Mouse (Mus musculus) bone marrow, adult 2 months (tissue): ENCODE results near the gene Fli1. TPM values are rescaled to one million over a fixed set of nuclear protein-coding genes. Genes with fewer than 3 reads are reported as not detected.
A peak's percentile ranks its signal among the peaks of the same experiment; 100 is the strongest.

Experiments
- H3K27ac ChIP-seq: fragments of 200-500 bp; 2 replicates; pipeline ENCODE4 v1.5.1; 2012; ENCODE audit warnings: low read depth, mild to moderate bottlenecking, control low read depth, inconsistent platforms, low read length; ENCODE audit not compliant: control insufficient read depth, poor library complexity, insufficient read depth
- H3K4me1 ChIP-seq: fragments of 200-500 bp; 2 replicates; pipeline ENCODE4 v1.6.1; 2011; ENCODE audit warnings: low read length; ENCODE audit not compliant: control insufficient read depth, insufficient read depth
- H3K4me3 ChIP-seq: fragments of 200-500 bp; replicated peaks from 2 replicates; pipeline ENCODE3; 2011; ENCODE audit warnings: mild to moderate bottlenecking, low read depth, low read length, control low read depth; ENCODE audit not compliant: control insufficient read depth
- CTCF ChIP-seq: fragments of 200-500 bp; IDR thresholded peaks from 2 replicates; pipeline ENCODE4 v1.5.1; 2011; ENCODE audit warnings: low read length, control low read depth; ENCODE audit not compliant: control insufficient read depth, insufficient read depth
- POLR2A ChIP-seq: fragments of 200-500 bp; IDR thresholded peaks from 2 replicates; pipeline ENCODE4 v1.6.1; 2011; ENCODE audit warnings: low read depth, mild to moderate bottlenecking, control low read depth, low read length, borderline replicate concordance; ENCODE audit not compliant: control insufficient read depth
- WGBS: fragments of 180-500 bp; shearing (Covaris S2); methylation state at CpG from one replicate; pipeline ENCODE4 v1.1.7; 2018; 5-methylcytosine and 5-hydroxymethylcytosine counted together
- polyA plus RNA-seq: library from polyadenylated mRNA; stranded (reverse); fragments of >200 nt; gene quantifications from 2 replicates; pipeline ENCODE4 v1.2.4, GENCODE M21; 2011; ENCODE audit warnings: low replicate concordance; ENCODE audit not compliant: missing spikeins, insufficient read depth, insufficient read length

Gene Fli1
- polyA plus RNA-seq, 1 experiment: 33.9 TPM

DNA sequence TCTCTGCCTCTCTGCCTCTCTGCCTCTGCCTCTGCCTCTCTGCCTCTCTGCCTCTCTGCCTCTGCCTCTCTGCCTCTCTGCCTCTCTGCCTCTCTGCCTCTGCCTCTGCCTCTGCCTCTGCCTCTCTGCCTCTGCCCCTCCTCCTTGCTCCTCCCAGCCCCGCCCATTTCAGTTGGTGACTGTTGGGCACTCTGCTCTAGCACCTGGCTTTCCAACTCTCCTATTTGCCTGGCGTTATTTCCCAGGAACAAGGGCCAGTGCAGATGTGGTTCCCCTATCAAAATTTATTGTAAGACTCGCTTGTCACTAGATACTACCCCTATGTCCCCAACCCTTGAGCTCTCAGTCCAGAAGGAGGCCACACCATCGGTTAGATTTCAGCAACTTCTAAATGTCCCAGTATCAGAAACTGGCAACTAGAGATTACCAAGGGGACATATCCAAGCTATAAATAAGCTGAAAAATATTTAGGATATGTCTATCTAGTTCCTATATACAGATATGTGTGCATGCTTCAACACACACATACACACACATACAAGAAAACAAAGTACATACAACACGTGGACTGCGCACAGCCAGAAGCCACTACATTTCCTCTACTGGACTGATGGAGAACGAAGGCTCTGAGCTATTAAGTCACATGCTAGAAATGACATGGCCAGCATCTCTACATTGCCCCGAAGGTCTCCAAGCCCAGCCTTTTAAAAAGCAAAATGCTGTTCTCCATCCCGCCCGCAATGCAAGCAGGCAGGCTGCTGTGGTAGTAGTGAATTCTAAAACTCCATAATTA, 26.6 kb downstream of the Fli1 start:
- Histone ChIP-seq H3K4me3 (peak overlapping the region; percentile 17), H3K27ac (peak overlapping the region; percentile 67), H3K4me1 (peaks cover 25% of the 10 kb centered on the region)
- WGBS: 6% methylated on average over 10 of the region's 10 CpGs
- no peak for TF ChIP-seq POLR2A
- no peak for TF ChIP-seq CTCF

DNA sequence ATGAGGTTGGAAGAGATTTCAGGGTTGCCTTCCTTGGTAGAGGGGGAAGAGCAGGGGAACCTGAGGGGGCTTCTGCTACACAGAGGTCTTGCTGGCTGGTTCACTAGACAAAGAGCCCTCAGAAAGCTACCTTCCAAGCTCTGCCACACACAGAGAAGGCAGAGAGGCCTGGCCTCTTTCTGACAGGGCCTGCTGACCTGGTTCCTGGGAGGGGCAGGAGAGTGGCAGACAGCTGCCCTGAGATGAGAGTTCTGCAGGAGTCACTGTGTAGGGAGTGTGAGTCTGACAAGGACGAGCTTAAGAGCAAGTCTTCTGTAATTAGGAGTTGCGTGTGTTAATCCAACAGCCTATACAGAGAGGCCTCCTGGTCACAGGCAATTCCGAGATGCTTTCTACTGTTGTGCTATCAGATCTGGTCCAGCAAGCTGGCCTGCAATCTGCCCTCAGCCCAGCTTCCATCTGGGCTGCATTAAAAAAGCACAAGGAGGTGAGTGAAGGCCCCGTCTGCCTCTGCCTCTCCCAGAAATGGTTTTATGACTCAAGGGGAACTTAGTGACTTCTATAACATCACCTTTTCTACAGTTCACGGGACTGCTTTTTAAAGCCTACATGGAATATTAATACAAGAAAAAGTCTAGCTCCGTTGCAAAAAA, 28.1 kb downstream of the Fli1 start:
- WGBS: 45% methylated on average over 6 of the region's 6 CpGs
- H3K27ac ChIP-seq: peak overlapping the region; percentile 20
- H3K4me1 ChIP-seq: peaks cover 23% of the 10 kb centered on the region
- no peak for TF ChIP-seq POLR2A
- no peak for TF ChIP-seq CTCF
- H3K4me3 ChIP-seq: no peak overlapping the region

DNA sequence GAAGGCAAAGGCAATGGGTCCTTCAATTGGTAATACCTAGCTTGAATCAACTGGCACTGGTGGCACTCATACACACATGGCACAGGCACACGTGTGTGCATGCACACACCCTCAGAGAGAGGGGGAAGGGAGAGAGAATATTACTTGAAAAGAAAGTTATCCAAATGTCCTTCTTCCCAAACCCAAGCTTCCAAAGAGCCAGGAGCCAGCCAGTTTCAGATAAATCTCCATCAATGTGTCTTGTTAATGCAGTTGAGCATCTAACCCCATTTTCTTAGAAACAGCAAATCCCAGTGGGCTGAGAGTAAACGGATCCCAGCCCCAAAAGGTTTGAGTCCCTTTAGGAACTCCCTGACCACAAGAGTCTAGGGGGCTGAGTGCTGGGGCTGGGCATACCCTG, 29.2 kb downstream of the Fli1 start:
- Histone ChIP-seq H3K27ac (no peak overlapping the region; the same call in 1 of the 2 replicates), H3K4me1 (peaks cover 19% of the 10 kb centered on the region), H3K4me3 (no peak overlapping the region)
- WGBS: 35% methylated on average over 2 of the region's 2 CpGs
- TF ChIP-seq POLR2A (no peak), CTCF (no peak)

DNA sequence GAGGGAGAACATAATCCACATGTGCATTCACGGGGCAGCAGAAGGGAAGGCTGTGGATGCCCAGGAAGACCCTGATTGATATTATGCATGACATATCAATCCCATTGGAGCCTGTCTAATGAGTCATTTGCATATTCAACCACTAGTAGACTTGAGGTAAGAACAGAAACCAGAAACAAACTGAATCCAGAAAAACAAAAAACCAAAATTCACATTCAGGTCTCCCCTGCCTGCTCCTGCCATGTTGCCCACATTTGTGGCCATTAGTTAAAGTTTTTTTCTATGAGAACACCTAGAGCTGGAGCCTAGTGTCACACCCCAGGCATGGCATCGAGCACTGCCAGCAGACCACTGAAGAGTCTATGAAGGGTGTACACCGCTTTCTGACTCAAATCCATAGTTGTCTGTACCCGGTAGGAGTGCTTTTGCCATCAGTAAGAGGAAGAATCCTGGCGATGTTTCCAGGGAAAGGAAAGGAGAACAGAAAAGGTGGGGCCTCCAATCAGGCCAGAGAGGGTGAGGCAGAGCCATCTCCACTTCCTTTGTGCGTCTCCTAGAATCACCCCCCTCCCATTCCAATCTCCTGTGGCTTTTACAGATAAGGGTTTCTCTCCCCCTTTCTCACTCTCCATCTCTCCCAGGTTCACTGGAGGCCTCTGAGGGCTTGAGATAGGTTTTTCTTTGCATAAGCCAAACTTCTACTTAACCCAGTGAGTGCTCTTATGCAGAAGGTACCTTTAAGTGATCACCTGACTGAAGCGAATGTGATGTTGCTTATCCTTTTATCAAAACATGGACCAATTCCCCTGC, 32.0 kb downstream of the Fli1 start:
- peak overlapping the region; percentile 76 for H3K27ac ChIP-seq
- 33% methylated on average over 7 of the region's 7 CpGs for WGBS
- peaks cover 25% of the 10 kb centered on the region for H3K4me1 ChIP-seq
- no peak; the same call in 1 of the 2 replicates for TF ChIP-seq POLR2A
- TF ChIP-seq CTCF: no peak
- H3K4me3 ChIP-seq: no peak overlapping the region

DNA sequence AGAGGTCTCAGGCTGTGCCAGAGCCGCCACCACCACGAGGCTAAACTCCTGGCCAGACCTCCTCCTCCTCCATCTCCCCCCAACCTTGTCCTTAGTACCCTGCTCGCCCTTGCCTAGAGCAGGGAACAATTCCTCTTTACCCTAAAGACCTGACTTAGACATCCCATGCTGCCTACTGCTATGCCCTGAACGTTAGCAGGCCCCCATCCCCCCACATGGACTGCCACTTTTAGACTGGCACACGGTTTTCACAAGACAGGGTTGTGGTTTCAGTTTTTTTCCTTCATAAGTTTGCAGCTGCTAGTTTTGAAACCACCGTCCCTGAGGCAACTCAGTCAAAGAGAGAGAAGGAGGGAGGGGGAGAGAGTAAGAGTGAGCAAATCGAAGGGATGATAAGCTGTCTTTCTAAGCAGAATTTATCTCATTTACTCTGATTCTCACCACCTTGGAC, 32.9 kb downstream of the Fli1 start:
- Histone ChIP-seq H3K4me1 (peaks cover 25% of the 10 kb centered on the region), H3K4me3 (peak overlapping the region; percentile 25), H3K27ac (peak overlapping the region; percentile 86)
- under 1% methylated on average over 7 of the region's 7 CpGs for WGBS
- TF ChIP-seq CTCF (no peak), POLR2A (no peak)

DNA sequence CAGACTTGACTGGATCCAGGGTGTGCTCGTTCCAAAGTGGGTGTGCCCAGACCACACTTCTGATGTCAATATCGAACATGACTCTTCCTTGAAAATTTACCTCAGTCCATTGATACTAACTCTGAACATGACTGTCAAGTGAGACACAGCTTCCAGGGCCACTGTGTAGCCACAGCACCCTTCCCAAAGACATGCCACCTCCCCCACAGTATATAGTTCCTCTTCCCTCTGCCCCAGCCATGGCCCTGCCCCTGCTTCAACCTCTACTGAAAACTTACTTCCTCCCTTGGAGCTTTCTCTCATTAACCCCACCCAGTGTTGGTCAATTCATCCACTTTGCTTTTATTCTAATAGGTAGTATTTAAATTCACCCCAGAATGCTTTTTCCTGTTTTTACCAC, 34.0 kb downstream of the Fli1 start:
- H3K27ac ChIP-seq: peak overlapping the region; percentile 78; the same call in 1 of the 2 replicates
- peaks cover 25% of the 10 kb centered on the region for H3K4me1 ChIP-seq
- no peak for TF ChIP-seq CTCF
- TF ChIP-seq POLR2A: no peak
- WGBS: 1% methylated on average over 2 of the region's 2 CpGs
- H3K4me3 ChIP-seq: no peak overlapping the region

DNA sequence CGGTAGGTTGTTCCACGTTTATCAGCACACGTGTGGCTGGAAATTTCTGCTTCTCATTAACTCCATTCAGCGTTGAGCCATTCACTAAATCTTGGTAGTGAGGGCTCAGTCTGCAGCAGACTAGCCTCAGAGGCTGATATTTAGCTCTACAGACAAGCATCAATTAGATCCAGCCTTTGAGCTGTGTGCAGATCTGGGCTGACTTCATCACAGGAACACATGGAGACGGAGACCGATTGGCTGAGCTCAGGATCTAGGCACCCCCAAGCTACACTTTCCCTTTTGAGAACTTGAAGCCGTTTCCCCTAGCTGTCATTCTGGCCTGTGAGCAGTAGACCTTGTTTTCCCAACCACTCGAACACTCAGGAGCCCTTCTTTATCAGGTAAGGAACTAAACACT, 34.5 kb downstream of the Fli1 start:
- WGBS: 16% methylated on average over 8 of the region's 8 CpGs
- Histone ChIP-seq H3K27ac (peak overlapping the region; percentile 78; the same call in 1 of the 2 replicates), H3K4me3 (no peak overlapping the region), H3K4me1 (peaks cover 26% of the 10 kb centered on the region)
- TF ChIP-seq CTCF (no peak), POLR2A (no peak)
